Mouse (Mus musculus) layer of hippocampus, adult 11-12 months (tissue): ENCODE results near the gene Ska3.

Source experiments
- DNase-seq: peaks from one replicate; pipeline ENCODE4 v3.0.0; 2022; ENCODE audit warnings: low spot score

Ska3 gene

GRCm38 (mm10) chr14:57797551-57797950, 28.4 kb downstream of the Ska3 start:
- no peak for DNase-seq

GRCm38 (mm10) chr14:57791171-57791570, 34.8 kb downstream of the Ska3 start:
- no peak for DNase-seq

- no peak for DNase-seq
Measured at GRCm38 (mm10) chr14:57789759-57790158, 36.2 kb downstream of the Ska3 start.

- no peak for DNase-seq
Measured at GRCm38 (mm10) chr14:57789311-57789710, 36.7 kb downstream of the Ska3 start.

- no peak for DNase-seq
Measured at GRCm38 (mm10) chr14:57787406-57787805, 38.6 kb downstream of the Ska3 start.

GRCm38 (mm10) chr14:57772157-57772815, 53.7 kb downstream of the Ska3 start:
- no peak for DNase-seq

GRCm38 (mm10) chr14:57769102-57769501, 56.9 kb downstream of the Ska3 start:
- DNase-seq, result no peak

GRCm38 (mm10) chr14:57760447-57761412, 65.3 kb downstream of the Ska3 start:
- DNase-seq, result no peak

- no peak for DNase-seq
Measured at GRCm38 (mm10) chr14:57758237-57758636, 67.7 kb downstream of the Ska3 start, which contains the start of gene Lats2. Lats2 (minus strand) TSS chr14:57758388.
